Mouse (Mus musculus) hindbrain, embryonic 13.5 days (tissue): ENCODE measurements at regions not wholly inside any gene's neighbourhood (a gene's known extent, or its start where the extent isn't known, plus 50 kb on each side); places are given as distances from the start of the nearest gene placed in this dataset.

Experiments used
- ATAC-seq: fragments of 200-750 bp; cut with Nextera tagmentation; 2 replicates; pipeline ENCODE4 v1.8.0; 2017; ENCODE audit warnings: moderate TSS enrichment; ENCODE audit not compliant: low FRiP score
- H3K27ac ChIP-seq: fragments of 300-500 bp; sonication (generic); 2 replicates; pipeline ENCODE4 v1.5.1; 2015; ENCODE audit warnings: inconsistent platforms, mild to moderate bottlenecking, moderate library complexity
- H3K27me3 ChIP-seq: fragments of 300-500 bp; sonication (generic); 2 replicates; pipeline ENCODE4 v1.6.1; 2015; ENCODE audit warnings: mild to moderate bottlenecking, inconsistent platforms
- H3K36me3 ChIP-seq: fragments of 300-500 bp; sonication (generic); 2 replicates; pipeline ENCODE4 v1.6.1; 2015; ENCODE audit warnings: mild to moderate bottlenecking, inconsistent platforms
- H3K4me1 ChIP-seq: fragments of 300-500 bp; sonication (generic); replicated peaks from 2 replicates; pipeline ENCODE4 v1.6.1; 2015; ENCODE audit warnings: inconsistent platforms
- H3K4me2 ChIP-seq: fragments of 300-500 bp; sonication (generic); 2 replicates; pipeline ENCODE4 v1.6.1; 2015; ENCODE audit warnings: inconsistent platforms, mild to moderate bottlenecking, moderate library complexity
- H3K4me3 ChIP-seq: fragments of 300-500 bp; sonication (generic); 2 replicates; pipeline ENCODE4 v1.5.1; 2015; ENCODE audit warnings: mild to moderate bottlenecking, inconsistent platforms
- H3K9ac ChIP-seq: fragments of 300-500 bp; sonication (generic); 2 replicates; pipeline ENCODE4 v1.6.1; 2015; ENCODE audit warnings: mild to moderate bottlenecking, inconsistent platforms
- H3K9me3 ChIP-seq: fragments of 300-500 bp; sonication (generic); 2 replicates; pipeline ENCODE4 v1.6.1; 2016; ENCODE audit warnings: inconsistent platforms
- WGBS: fragments of 180-500 bp; shearing (Covaris S2); methylation state at CpG from one replicate; pipeline ENCODE4 v1.1.7; 2015; 5-methylcytosine and 5-hydroxymethylcytosine counted together

- Histone ChIP-seq H3K4me2 (no peak overlapping the region), H3K4me3 (no peak overlapping the region), H3K4me1 (peaks cover 16% of the 10 kb centered on the region), H3K9me3 (no peaks in the 10 kb centered on the region), H3K27ac (no peak overlapping the region), H3K9ac (no peak overlapping the region), H3K36me3 (no peaks in the 10 kb centered on the region), H3K27me3 (peaks cover 38% of the 10 kb centered on the region)
- no peak for ATAC-seq
- 20% methylated on average over 13 of the region's 13 CpGs for WGBS
Measured at GRCm38 (mm10) chr2:160421216-160421911, 54.5 kb upstream of the Mafb start.

DNA sequence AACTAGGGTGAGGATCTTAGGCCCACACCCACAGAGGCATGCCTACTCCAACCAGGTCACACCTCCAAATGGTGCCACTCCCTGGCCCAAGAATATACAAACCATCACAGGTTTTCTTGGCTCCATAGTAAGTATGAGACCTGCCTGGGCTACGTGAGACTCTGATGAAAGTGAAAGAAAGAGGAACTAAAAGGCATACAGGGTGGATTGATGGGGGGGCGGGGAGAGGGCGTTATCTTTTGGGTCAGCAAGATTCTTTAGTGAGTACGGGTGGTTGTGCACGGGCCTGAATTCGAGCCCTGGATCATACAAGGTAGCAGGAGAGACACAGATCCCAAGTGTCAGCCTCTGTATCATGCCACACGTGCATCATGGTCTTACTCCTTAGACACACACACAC lies 57.6 kb upstream of the Mafb start:
- ATAC-seq, result no peak

DNA sequence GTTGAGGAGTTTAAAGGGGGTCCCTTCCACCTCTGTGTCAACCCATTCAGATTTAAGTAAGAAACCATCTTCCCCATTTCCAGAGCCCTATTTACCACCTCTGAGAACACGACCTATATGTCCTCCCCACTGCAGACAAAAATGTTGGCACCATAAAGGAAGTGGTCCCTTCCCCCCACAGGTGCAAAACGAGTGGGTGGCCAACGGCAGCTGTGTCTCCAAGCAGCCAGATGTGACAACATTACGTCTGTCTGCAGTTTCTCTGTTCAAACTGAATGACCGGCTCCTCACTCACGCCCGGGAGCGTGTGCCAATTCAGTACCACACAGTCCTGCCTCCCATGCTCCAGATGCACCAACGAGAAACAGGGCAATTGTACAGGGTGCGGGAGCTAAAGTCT lies 60.6 kb upstream of the Mafb start:
- H3K27ac ChIP-seq, result no peak overlapping the region
- no peak overlapping the region for H3K9ac ChIP-seq
- no peaks in the 10 kb centered on the region for H3K36me3 ChIP-seq
- H3K4me3 ChIP-seq, result no peak overlapping the region
- H3K27me3 ChIP-seq, result peaks cover 26% of the 10 kb centered on the region; the same call in 1 of the 2 replicates
- H3K9me3 ChIP-seq, result no peaks in the 10 kb centered on the region
- WGBS, result 75% methylated on average over 10 of the region's 10 CpGs
- no peak for ATAC-seq
- H3K4me1 ChIP-seq, result peaks cover 2% of the 10 kb centered on the region
- H3K4me2 ChIP-seq, result no peak overlapping the region

More for the DNA sequence above, 57.6 kb upstream of the Mafb start:
- Histone ChIP-seq H3K27ac (no peak overlapping the region), H3K4me2 (no peak overlapping the region), H3K9me3 (no peaks in the 10 kb centered on the region), H3K4me1 (peaks cover 16% of the 10 kb centered on the region), H3K27me3 (peaks cover 26% of the 10 kb centered on the region; the same call in 1 of the 2 replicates), H3K4me3 (no peak overlapping the region), H3K9ac (no peak overlapping the region), H3K36me3 (no peaks in the 10 kb centered on the region)
- 88% methylated on average over 7 of the region's 7 CpGs for WGBS

- Histone ChIP-seq H3K4me2 (no peak overlapping the region), H3K9ac (no peak overlapping the region), H3K27ac (0 out of 2 replicates have a peak overlapping the region, but pooled peaks have one; percentile 49), H3K27me3 (peaks cover 13% of the 10 kb centered on the region; the same call in 1 of the 2 replicates), H3K9me3 (no peaks in the 10 kb centered on the region), H3K36me3 (no peaks in the 10 kb centered on the region), H3K4me3 (no peak overlapping the region), H3K4me1 (peaks cover 5% of the 10 kb centered on the region)
- peak; percentile 43; the same call in 1 of the 2 replicates for ATAC-seq
- WGBS, result 59% methylated on average over 10 of the region's 10 CpGs
Measured at GRCm38 (mm10) chr2:160433252-160433651, 66.4 kb upstream of the Mafb start.

GRCm38 (mm10) chr2:160434701-160435100 lies 67.8 kb upstream of the Mafb start:
- ATAC-seq, result no peak
- H3K4me1 ChIP-seq, result peaks cover 11% of the 10 kb centered on the region
- H3K9me3 ChIP-seq, result no peaks in the 10 kb centered on the region
- 90% methylated on average over 5 of the region's 5 CpGs for WGBS
- H3K27me3 ChIP-seq, result peaks cover 8% of the 10 kb centered on the region; the same call in 1 of the 2 replicates
- H3K4me3 ChIP-seq, result no peak overlapping the region
- H3K9ac ChIP-seq, result no peak overlapping the region
- no peaks in the 10 kb centered on the region for H3K36me3 ChIP-seq
- no peak overlapping the region for H3K27ac ChIP-seq
- H3K4me2 ChIP-seq, result no peak overlapping the region

DNA sequence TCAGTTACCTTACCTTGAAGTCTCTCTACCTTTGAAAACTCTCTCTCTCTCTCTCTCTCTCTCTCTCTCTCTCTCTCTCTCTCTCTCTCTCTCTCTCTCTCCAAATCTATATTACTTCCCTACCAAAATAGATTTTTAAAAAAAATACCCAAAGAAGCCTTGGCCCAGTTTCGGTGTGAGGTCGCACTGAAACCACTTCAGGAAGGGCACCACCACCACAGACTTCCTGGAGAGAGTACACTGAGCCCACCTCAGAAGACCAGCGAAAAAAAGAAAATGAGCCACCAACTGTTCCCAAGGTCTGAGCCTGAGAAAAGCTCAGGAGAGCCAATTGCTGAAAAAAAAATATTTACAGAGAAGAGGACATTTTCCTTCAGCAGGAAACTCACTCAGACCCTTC lies 68.8 kb upstream of the Mafb start:
- H3K4me3 ChIP-seq, result no peak overlapping the region
- H3K4me1 ChIP-seq, result peaks cover 17% of the 10 kb centered on the region
- ATAC-seq, result no peak
- no peak overlapping the region for H3K9ac ChIP-seq
- H3K4me2 ChIP-seq, result no peak overlapping the region
- 85% methylated on average over 3 of the region's 3 CpGs for WGBS
- H3K27ac ChIP-seq, result no peak overlapping the region
- H3K9me3 ChIP-seq, result no peaks in the 10 kb centered on the region
- H3K36me3 ChIP-seq, result no peaks in the 10 kb centered on the region
- peaks cover 8% of the 10 kb centered on the region; the same call in 1 of the 2 replicates for H3K27me3 ChIP-seq

GRCm38 (mm10) chr2:160439028-160439427 lies 72.2 kb upstream of the Mafb start:
- Histone ChIP-seq H3K4me2 (no peak overlapping the region), H3K36me3 (no peaks in the 10 kb centered on the region), H3K27me3 (peaks cover 22% of the 10 kb centered on the region; the same call in 1 of the 2 replicates), H3K27ac (no peak overlapping the region), H3K4me3 (no peak overlapping the region), H3K4me1 (peaks cover 14% of the 10 kb centered on the region), H3K9ac (no peak overlapping the region), H3K9me3 (no peaks in the 10 kb centered on the region)
- ATAC-seq, result no peak
- 79% methylated on average over 2 of the region's 2 CpGs for WGBS

- Histone ChIP-seq H3K36me3 (no peaks in the 10 kb centered on the region), H3K4me1 (peaks cover 14% of the 10 kb centered on the region), H3K27me3 (peaks cover 26% of the 10 kb centered on the region; the same call in 1 of the 2 replicates), H3K9me3 (no peaks in the 10 kb centered on the region), H3K4me3 (no peak overlapping the region), H3K9ac (no peak overlapping the region), H3K4me2 (no peak overlapping the region), H3K27ac (no peak overlapping the region)
- WGBS, result 72% methylated on average over 9 of the region's 9 CpGs
- ATAC-seq, result no peak
Measured at GRCm38 (mm10) chr2:160440236-160440635, 73.4 kb upstream of the Mafb start.

DNA sequence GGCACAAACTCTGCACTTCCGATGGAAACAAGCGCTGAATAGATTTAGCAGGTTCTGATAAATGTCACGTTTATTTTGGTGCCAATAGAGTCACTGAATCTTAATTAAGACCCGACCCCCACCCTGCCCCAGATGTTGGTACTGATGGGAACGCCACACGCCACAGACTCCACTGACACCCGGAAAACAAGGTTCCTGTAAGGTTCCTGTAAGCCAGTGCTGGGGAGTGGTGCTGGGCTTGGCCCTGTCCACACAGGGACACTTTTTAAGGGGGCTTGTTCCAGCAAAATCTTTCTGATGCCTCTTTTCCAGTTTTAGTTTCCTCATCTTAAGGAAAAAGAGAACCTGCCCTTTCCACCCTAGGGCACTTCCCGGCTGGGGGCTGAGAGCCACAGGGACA lies 84.2 kb upstream of the Mafb start:
- no peaks in the 10 kb centered on the region for H3K36me3 ChIP-seq
- H3K9ac ChIP-seq, result no peak overlapping the region
- peaks cover 26% of the 10 kb centered on the region for H3K4me1 ChIP-seq
- no peak overlapping the region for H3K27ac ChIP-seq
- peaks cover 52% of the 10 kb centered on the region for H3K27me3 ChIP-seq
- ATAC-seq, result peak; percentile 65
- WGBS, result 5% methylated on average over 8 of the region's 8 CpGs
- H3K4me3 ChIP-seq, result peak overlapping the region; percentile 39; the same call in 1 of the 2 replicates
- peak overlapping the region; percentile 65 for H3K4me2 ChIP-seq
- no peaks in the 10 kb centered on the region for H3K9me3 ChIP-seq

DNA sequence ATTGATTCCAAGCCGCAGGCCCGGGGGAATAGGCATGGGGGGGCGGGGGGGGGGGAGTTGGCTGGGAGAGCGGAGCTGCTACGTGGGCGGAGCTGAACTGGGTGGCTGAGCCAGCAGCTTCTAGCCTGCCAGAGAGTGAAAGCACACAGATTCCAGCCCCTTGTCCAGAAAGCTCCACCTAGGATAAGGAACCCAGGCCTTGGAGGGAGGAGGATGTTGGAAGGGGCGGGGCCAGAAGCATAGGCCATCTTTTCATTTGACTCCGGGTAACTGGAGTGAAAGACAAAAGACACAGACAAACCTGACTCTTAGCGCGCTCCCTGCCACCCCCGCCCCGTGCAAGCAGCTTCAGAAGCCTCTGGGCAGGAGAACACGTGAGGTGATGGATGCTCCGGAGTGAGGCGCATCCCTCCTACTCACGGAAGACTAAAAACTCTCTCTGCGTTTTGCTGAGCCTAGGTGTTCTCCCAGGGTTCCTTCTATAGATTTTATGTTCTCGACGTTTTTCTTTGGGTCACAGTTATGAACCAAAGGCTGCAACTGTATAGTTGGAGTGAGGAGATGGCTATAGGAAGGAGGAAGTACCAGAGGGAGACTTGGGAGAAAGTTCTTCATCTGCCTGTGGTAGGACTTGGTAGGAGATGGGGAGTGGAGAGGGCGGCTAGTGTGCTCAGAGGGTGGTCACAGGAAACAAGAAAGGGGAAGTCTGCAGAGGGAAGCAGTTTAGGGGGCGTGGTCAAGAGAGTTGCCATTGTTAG lies 84.8 kb upstream of the Mafb start:
- Histone ChIP-seq H3K4me1 (peaks cover 25% of the 10 kb centered on the region), H3K4me2 (peak overlapping the region; percentile 65), H3K36me3 (no peaks in the 10 kb centered on the region), H3K4me3 (peak overlapping the region; percentile 39), H3K9me3 (no peaks in the 10 kb centered on the region), H3K27ac (peak overlapping the region; percentile 69), H3K9ac (peak overlapping the region; percentile 68), H3K27me3 (peaks cover 46% of the 10 kb centered on the region)
- WGBS, result under 1% methylated on average over 21 of the region's 21 CpGs
- ATAC-seq, result peak; percentile 92

GRCm38 (mm10) chr2:160452239-160452530 lies 85.3 kb upstream of the Mafb start:
- Histone ChIP-seq H3K36me3 (no peaks in the 10 kb centered on the region), H3K9me3 (no peaks in the 10 kb centered on the region), H3K27me3 (peaks cover 46% of the 10 kb centered on the region), H3K4me2 (peak overlapping the region; percentile 65), H3K4me1 (peaks cover 20% of the 10 kb centered on the region), H3K9ac (peak overlapping the region; percentile 68; the same call in 1 of the 2 replicates), H3K4me3 (peak overlapping the region; percentile 39), H3K27ac (peak overlapping the region; percentile 69)
- WGBS, result 14% methylated on average over 6 of the region's 6 CpGs
- no peak for ATAC-seq

- Histone ChIP-seq H3K27me3 (peaks cover 44% of the 10 kb centered on the region), H3K27ac (no peak overlapping the region), H3K36me3 (no peaks in the 10 kb centered on the region), H3K4me2 (no peak overlapping the region), H3K9me3 (no peaks in the 10 kb centered on the region), H3K4me1 (peaks cover 18% of the 10 kb centered on the region), H3K9ac (no peak overlapping the region), H3K4me3 (no peak overlapping the region)
- no peak for ATAC-seq
- 90% methylated on average over 6 of the region's 6 CpGs for WGBS
Measured at GRCm38 (mm10) chr2:160452730-160453129, 85.9 kb upstream of the Mafb start.
